Mouse (Mus musculus): Measurements from ENCODE around the gene Ppm1l. TPM values are rescaled to one million over a fixed set of nuclear protein-coding genes. Genes with fewer than 3 reads are reported as not detected.

Gene Ppm1l
- total RNA-seq, 2 experiments from 2014 or later, result 0.58 to 0.77 TPM

- ATAC-seq (ENCODE audit: poor library complexity, severe bottlenecking), result no peak
These were observed 111.6 kb downstream of the Ppm1l start for GRCm38 (mm10) chr3:69428221-69428620.

DNA sequence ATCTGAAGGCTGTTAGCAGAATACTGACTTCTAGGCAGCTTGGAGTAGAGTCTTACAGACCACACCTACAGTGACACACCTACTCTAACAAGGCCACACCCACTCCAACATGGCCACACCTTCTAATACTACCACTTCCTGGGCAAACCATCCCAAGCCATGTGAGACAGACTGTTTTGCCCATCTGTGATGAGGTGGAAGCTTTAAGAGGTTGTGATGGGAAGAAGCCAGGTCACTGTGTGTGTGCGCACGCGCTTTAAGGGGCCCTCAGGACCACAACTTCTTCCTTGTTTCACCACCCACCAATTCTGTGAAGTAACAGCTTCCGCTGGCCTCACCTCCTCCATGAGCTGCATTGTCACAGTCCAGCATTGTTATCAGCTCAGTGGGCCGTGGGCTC lies 112.7 kb downstream of the Ppm1l start:
- peak; percentile 98 for ATAC-seq (ENCODE audit: poor library complexity, severe bottlenecking)

DNA sequence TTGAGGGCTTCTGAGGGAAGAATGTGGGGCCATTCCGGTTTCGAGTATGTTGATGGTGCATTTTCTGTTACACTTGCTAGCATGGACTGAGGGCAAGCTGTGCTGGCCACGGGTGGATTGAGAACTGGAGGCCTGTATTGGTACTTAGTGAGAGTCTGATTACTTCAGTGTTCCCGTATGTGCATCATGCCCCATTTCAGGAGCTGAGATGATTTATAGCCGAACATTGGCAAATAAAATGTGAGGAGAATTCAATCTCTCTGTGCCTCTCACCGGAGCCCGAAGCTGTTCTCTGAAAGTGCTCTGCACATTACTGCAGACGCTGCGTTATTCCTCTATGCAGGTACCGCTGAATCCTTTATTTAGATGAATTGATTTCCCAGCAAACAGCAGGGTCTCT lies 116.9 kb downstream of the Ppm1l start:
- no peak for ATAC-seq (ENCODE audit: poor library complexity, severe bottlenecking)

GRCm38 (mm10) chr3:69438773-69439514 lies 122.3 kb downstream of the Ppm1l start:
- 0 out of 2 replicates have a peak, but pooled peaks have one; percentile 40 for ATAC-seq (ENCODE audit: poor library complexity, severe bottlenecking)

GRCm38 (mm10) chr3:69440761-69441160 lies 124.1 kb downstream of the Ppm1l start:
- ATAC-seq (ENCODE audit: poor library complexity, severe bottlenecking), result no peak

GRCm38 (mm10) chr3:69446989-69447388 lies 130.3 kb downstream of the Ppm1l start:
- ATAC-seq (ENCODE audit: poor library complexity, severe bottlenecking), result 0 out of 2 replicates have a peak, but pooled peaks have one; percentile 45

DNA sequence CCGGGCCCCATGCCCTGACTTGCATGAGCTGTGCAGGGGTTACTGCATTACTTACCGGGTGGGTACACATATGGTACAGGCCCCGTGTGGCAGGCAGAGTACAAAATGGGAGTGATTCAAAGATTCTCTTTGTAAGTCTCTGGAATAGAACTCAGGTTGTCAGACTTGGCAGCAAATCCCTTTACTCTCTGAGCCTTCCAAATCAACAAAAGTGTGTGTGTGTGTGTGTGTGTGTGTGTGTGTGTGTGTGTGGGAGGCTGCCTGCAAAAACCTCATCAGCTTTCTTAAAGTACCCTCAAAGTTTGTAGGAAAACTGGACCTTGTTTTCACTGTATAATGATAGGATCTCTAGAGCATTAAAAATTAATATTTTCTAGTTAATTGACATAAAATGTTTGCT lies 132.4 kb downstream of the Ppm1l start:
- ATAC-seq (ENCODE audit: poor library complexity, severe bottlenecking), result no peak

DNA sequence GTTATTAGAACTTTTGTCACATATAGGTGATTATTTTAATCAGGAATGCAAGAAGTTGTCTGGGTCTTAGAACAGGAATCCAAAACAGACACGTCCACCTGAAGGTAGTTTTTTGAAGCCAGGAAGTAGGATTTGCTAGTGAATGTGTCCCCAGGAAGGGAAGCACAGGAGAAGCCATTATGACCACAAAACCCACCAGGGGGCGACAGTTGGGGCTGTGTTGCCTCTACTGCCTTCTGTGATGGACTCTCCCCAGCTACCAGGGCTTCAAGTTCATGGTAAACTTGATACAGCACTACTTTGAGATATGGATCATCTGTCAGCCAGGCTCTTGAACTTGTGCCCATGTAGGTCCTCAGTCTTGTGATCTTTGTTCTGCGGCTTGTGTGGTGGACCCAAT lies 137.7 kb downstream of the Ppm1l start:
- no peak for ATAC-seq (ENCODE audit: poor library complexity, severe bottlenecking)

DNA sequence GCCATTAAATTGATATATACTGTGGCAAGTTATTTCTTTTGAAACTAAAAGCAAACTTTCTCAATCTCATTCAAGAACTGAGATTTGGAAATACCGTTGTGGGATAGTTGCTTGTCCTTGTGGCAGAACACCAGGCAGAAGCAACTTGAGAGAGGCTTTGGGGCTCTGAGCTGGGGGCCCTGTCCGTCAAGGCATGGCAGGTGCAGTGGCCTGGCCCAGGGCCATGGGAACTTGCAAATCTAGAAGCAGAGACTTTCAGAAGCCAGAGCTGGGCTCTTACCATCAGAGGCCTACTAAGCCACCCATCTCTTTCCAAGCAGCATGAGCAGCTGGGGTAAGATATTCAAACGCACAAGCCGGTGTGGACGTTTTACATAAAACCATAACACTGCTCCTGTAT lies 139.4 kb downstream of the Ppm1l start:
- ATAC-seq (ENCODE audit: poor library complexity, severe bottlenecking), result no peak

DNA sequence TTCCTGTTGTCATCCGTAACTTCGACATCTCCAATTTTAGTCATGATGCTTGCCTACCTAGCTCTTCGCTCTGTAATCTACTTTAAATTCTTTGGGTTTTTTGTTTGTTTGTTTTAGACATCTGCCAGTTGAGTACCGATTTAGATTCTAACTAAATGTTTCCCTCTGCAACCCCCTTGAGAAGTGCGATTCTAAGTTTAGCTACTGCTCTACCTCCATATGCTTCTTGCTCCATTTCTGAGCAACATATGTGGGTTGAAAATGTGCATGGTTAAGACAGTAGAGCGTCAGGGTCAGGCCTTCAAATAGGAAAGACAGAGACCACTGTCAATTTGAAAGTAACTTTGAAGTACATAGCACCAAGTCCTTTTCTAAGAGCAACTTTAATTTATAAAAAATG lies 142.1 kb downstream of the Ppm1l start:
- no peak for ATAC-seq (ENCODE audit: poor library complexity, severe bottlenecking)

- no peak for ATAC-seq (ENCODE audit: poor library complexity, severe bottlenecking)
These were observed 145.3 kb downstream of the Ppm1l start for GRCm38 (mm10) chr3:69461956-69462355.

DNA sequence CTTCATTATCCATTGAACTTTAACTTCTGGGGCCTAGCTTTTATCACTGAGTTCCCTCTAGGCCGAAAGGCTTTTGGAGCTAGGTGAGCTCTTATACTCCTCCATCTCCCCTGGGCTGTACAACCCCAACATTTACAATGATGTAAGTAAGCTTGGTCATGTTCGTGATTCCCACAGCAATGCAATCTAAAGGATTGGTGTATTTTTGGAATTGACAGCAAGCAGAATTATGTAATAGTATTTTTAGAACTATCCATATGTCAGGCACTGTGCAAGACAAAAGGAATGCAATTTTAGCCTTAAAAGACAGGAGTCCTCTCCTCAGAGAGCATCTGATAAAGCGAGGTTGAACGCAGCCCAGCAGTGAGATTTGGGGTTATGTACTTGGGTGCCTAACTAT lies 149.1 kb downstream of the Ppm1l start:
- no peak for ATAC-seq (ENCODE audit: poor library complexity, severe bottlenecking)

DNA sequence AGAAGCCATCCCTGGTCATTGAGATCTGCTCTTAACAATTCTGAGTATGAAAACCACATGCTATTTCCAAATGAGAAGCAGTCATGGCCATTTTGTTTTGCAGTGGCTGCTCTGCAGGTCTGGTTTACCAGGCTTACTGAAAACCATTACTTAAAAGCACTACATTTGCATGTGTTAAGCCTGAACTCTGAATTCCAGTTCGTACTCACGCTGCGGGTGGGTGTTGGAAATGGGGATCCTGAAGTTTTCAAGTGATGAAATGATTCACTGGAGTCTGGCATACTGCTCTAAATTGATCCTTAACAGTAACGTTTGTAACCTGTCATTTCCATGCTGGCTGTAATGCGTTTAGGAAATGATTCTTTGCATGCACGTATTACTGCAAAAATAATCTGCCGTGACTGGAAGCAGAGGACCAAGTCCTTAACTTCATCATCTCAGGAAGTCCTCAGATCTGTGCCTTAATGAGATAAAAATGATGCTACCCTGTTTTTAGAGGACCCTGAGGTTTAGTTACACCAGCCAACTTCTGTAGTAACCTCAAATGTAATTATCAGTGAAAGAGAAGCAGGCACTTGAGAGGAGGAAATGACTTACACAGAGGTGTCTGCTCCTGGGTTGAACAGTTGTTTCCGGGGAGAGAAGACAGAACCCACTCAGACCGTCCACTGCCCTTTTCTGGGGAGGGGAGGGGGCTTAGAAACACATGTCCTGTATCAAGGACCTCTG lies 151.8 kb downstream of the Ppm1l start:
- no peak for ATAC-seq (ENCODE audit: poor library complexity, severe bottlenecking)

DNA sequence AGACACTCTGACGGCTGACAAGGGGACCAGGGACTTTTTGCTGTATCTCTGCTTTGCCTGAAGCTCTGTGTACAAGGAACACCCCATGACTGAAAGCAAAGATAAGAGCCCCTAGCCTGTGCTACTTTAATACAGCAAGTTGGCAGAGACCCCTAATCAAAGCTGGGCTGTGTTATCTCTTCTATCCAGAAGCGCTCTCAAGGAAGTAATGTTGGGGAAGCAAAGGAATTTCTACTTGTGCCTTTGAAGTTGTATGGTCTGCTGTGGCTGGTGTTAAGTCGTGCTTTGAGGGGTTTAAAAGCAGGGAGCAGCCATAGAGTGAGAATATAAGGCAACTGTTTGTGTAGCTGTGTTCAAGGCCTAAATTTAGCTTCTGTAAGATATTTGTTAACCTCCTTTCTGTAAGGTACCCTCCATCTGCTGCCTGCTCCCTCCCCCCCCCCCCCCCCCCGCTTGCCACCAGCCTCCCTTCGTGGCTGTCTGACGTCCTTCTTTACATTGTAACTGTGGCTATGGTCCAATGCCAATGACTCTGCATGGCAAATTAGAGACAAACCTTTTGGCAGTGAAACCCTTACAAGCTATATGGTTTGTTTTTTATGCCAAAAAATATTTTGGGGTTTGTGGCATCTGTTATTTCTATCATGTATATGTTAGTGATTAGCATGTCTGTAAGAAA lies 152.9 kb downstream of the Ppm1l start:
- ATAC-seq (ENCODE audit: poor library complexity, severe bottlenecking), result no peak

- no peak for ATAC-seq (ENCODE audit: poor library complexity, severe bottlenecking)
These were observed 153.6 kb downstream of the Ppm1l start for GRCm38 (mm10) chr3:69470142-69470796.

DNA sequence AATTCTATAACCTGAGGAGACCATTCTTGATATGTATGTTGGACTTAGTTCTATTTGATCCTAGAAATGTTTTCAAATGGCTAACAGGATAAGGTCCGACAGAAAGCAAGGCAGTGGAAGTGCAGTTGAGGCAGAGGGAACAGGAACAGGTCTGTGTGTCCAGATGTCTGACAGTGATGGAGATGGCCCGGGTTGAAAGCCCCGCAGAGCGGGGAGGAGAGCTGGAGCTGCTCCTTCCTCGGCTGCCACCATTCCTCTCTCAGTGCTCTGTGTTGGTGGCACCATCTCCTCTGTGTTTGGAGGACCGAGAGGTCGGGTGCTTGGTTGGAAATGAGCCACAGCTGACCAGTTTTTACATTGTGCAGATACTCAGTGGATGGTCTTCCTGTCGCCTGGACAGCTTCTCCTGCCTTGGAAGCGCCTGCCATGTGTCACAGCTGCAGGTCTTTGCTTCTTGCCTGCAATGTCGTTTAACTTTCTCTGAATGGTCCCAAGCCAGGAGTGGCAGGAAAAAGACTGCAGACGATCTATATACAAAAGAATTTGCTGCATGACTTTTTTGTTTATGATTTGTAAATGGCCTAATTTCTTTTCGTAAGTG lies 159.3 kb downstream of the Ppm1l start:
- ATAC-seq (ENCODE audit: poor library complexity, severe bottlenecking), result no peak

DNA sequence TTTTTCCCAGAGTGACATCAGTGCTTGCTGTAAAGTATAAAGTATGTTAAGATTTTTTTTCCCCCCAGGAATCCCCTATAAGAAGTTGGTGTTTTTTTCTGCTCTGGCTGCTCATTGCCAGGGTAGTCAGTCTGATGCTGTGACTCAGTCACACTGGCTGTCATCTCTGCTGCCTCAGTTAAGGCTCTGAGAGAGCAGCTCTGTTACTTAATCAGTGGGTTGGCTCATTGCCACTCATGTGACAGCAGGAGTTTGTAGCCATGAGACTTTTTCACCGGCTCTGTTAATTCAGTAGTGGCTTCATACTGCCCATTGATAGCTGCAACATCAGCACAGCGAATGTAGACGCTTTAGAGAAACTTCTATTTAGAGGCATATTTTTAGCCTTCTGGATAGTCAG lies 163.3 kb downstream of the Ppm1l start:
- no peak for ATAC-seq (ENCODE audit: poor library complexity, severe bottlenecking)

GRCm38 (mm10) chr3:69481835-69482234 lies 165.2 kb downstream of the Ppm1l start:
- ATAC-seq (ENCODE audit: poor library complexity, severe bottlenecking), result peak; percentile 82

- no peak for ATAC-seq (ENCODE audit: poor library complexity, severe bottlenecking)
These were observed 167.4 kb downstream of the Ppm1l start for GRCm38 (mm10) chr3:69484006-69484574.

DNA sequence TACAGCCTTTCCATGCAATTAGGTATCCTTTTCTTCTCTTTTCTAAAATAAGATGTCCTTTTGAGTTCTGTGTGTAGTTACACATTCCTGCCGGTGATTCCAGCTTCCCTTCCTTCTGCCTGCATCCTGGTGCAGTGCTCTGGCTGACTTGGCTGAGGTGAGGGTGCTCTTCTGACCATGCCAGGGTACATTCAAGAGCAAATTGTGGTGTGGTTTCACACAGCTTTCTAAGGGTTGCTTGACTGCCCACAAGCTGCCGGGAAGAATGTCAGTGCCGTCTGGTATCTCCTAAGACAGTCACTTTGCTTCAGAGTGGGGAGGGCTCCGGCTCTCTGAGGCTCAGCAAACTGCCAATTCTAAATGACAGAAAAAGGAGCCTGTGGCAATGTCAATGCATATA lies 167.9 kb downstream of the Ppm1l start:
- ATAC-seq (ENCODE audit: poor library complexity, severe bottlenecking), result no peak

Measured in megakaryocyte, adult 5-6 weeks (primary cell).